Mouse (Mus musculus) neutrophil, adult 5-6 weeks (primary cell): ENCODE data around the gene Ripply2. TPM values are rescaled to one million over a fixed set of nuclear protein-coding genes. Genes with fewer than 3 reads are reported as not detected.

Experiments used
- ATAC-seq: fragments of 151-379, 151-347 bp; 2 replicates; pipeline ENCODE4 v1.8.0; 2017; ENCODE audit warnings: mild to moderate bottlenecking, moderate TSS enrichment; ENCODE audit not compliant: insufficient number of reproducible peaks, poor library complexity, low FRiP score, severe bottlenecking; ENCODE audit errors: extremely low read depth
- total RNA-seq: library from RNA; stranded (forward); fragments of 200-1000 nt; gene quantifications from 2 replicates; pipeline ENCODE4 v1.2.3, GENCODE M21; 2017

The Ripply2 gene
- total RNA-seq, 1 experiment from 2014 or later, result not detected

DNA sequence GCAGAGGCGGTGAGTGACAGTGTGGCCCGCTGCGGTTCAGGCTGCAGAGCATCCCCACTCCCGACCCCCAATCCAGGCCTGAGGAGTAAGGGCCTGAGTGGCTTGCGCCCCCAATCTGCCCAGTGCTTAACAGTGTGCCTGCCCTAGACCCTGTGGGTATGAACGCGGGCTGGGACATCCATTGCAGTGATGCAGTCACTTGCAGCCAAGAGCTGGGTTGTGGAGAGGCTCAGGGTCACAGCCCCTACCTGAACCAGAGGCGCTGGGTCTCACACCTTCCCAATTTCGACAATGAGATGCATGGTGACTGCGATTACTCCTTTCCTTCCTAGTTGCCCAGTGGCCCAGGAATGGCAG is 579 bp downstream of the Ripply2 start:
- no peak for ATAC-seq

DNA sequence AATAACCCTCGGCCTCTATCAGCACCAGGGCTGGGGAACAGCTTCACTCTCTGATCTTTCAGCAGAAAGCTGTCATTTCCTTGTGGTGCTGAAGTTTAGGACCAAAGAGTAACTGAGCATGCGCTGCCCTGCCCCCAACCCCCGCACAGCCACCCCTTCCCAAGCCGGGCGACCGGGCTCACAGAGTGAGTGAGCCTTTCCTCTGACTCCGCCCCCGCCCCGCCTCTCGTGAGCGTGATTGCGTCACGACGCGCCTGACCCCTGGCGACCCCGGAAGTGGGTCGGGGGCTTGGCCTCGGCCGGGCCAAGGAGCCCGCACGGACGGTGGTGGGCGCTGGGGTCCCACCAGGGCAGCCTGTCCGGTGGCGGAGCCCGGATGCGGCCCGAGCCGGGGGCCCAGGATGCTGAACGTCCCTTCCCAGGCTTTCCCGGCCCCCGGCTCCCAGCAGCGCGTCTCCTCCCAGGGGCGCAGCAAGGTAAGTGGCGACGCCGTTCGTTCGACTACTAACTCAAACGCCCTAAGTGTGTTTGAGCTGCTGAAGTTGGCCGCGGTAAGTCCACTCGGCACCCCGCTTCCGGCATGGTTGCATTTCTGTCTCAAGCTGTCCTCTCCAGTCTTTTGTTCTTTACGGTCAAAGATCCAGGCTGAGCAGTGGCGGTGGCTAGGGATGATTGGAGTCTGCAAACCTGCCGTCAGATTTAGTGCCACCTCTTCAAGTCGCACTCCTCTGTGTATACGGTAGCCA is 6.6 kb downstream of the Ripply2 start, which contains the start of gene Cyb5r4:
Gene Cyb5r4 (plus strand): TSS at position 237 of the 746 bp plus-strand sequence.
- ATAC-seq, result peak; percentile 93

DNA sequence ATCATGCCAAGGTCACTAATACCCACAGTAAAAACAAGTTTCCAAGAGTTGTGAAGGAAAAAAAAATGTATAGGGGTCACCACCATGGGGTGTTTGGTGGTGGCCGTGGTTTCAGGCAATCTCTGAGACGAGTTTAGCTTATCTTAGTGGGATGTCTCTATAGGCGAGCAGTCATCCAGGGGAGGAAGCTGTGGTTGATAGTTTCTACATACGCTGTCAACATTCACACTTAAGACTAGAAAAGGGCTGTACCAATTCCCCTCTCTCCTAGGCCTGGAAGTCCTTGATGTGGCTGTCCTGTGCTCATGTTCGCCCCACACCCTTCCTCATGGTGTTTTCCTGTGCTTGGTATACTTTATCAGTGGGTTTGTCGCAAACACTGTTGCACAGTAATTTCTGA is 10.4 kb downstream of the Ripply2 start:
- no peak for ATAC-seq

DNA sequence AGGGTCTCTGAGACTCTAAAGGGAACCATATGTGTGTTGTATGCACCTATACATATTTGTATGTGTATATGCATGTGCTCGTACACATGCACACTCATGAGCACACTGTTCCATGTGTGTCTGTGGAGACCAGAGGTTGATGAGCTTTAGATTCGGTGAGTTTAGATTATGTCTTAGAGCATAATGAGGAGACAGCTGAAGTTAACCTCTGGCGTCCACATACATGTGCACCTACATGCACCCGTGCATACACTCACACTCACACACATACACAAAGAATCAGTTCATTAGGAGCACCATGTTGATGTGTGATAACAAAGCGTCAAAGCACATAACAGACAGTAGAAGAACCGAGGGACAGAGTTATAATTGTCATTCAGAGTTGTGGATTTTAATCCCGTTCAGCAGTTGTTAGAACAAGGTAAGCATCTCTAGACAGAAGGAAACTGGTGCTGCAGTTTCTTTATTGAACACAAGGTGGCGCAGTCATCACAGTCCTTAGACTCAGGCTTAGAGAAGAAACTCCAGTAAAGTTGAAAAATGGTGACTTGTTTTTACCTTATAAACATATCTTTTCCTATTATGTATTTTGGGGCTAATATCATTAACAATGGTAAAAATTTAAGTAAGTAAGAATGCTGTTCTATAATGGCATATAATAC is 12.2 kb downstream of the Ripply2 start:
- ATAC-seq, result peak; percentile 76

DNA sequence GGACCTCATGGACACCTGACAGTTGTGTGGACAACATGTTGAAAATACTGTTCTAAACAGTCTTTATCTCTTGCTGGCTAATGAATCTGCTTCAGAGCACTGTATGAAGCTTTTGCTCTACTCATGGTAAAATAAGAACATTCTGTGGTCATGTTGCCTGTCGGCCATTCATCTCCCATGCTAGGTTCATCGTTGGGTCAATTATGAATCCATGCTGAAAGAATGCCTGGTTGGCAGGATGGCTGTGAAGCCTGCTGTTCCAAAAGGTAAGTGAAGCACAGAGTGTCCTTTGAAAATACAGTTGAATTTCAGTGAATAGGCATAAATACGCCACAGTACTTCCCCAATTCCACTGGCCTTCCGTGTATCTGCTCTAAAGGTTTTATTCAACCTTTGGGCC is 16.9 kb downstream of the Ripply2 start:
- no peak for ATAC-seq

DNA sequence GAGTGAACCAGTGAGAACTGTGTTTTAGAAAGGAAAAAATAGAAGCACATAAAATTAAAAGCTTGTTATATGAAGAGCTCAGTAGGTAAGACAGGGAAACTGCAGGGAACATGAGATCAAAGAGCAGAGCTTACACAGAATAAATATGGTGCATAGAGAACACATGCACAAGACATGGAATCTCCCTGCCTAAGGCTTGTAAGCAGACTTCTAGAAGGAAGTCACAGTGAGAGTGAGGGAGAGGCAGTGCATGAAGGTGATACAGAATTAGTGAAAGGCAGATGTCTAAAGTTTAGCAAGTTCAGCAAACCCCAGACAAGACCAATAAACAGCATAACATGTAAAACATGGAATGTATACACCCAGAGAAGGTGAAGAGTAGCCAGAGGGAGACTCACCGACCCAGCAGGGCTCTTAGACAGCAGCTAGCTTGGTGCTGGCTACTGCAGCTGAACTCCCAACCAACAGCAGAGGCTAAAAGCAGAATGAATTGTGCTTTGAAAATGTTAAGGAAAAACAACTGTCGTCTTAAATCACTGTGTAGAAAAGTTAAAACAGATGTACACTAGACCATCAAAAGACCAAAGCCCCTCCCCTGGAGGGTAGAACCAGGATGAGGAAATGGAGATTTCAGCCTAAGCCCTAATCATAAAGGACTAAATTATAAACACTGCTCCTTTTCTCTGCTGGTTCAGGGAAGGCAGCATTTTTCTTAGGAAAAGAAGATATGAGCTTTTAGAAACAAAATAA is 19.7 kb downstream of the Ripply2 start:
- no peak for ATAC-seq

DNA sequence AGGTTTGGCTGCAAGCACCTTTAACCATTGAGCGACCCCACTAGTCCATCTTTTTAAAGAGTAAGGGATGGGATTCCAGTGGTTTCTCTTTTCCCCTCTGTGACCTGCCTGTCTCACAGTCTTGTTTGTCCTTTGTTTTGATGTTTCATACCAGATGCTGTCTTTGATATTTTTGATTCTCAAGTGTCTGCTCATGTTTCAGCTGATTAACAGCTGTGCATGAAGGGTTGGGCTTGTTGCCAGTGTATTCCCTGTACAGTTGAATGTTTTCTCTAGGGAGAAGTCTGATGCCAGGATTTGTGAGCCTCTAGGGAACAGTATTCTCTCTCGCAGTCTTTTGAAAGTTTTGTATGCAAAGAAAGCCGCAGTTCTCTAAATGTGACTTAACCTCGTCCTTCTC is 34.1 kb downstream of the Ripply2 start:
- no peak for ATAC-seq

DNA sequence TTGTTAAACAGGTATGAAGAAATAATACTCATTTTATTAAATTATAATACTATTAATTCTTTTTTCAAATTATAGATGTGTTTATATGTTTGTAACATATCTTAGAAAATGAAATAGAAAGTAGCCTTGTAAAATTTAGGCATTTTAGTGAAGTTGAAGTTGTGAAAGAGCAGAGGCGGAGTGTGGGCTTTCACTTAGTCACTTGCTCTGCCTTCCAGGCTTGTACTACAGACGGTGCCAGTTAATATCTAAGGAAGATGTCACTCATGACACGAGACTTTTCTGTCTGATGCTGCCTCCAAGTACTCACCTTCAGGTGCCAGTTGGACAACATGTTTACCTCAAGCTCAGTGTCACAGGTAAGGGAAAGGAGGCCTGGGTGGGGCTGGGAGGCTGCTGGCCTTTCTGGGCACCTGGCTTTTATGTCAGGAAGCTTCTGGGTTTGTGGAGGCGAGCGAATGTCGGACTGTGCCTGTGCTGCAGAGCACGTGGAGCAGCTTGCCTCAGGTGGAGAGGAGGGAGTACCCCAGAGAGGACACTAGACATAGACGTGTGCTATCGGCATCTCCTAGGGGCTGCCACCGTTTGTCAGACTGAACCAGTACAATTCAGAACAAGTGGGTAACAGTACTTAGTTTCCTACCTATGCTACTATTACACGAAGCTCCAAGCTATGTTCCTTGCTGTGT is 40.4 kb downstream of the Ripply2 start:
- ATAC-seq, result no peak

DNA sequence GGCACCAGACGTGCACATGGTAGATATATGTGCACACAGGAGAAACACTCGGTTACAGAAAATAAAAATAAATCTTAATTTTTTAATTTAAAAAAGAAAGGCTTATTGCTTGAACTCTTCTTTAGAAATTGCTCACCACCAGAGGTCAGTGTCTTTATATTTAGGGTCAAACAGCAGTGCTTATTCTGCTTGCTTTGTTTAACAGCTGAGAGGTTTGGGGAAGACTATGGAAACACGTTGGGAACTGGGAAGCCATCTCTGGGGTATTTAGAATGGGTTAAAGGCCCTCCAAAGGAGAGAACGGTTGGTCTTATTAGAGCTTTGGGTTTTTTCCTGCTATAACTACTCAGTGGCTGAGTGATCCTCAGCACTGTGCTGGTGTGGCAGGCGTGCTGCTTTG is 47.0 kb downstream of the Ripply2 start:
- no peak for ATAC-seq

DNA sequence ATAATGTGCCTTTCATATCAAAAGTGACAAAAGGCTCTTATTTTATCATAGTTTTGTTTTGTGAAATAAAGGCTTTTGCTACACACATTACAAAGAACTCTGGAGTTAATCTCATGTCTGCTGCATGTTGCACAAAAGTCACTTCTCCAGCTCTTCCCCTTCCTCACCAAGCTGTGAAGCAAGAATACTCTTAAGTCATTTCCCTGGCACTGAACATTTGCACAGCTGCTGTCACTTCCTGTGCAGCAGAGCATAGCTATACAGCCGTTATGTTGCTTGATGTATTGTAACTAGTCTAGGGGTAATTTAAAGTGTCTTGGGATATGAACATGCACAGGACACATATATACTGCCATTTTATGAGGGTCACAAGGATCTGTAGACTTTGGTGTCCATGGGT is 52.8 kb downstream of the Ripply2 start:
- peak; percentile 44; the same call in 1 of the 2 replicates for ATAC-seq

Other genes starting within 250 kb of the Ripply2 start
- not detected in 2 replicates for gene Snap91, start 134.9 kb upstream of the Ripply2 start, total RNA-seq
- 140 and 151 TPM in 2 replicates for gene Cyb5r4, start 6.5 kb downstream of the Ripply2 start, total RNA-seq
- not detected in 2 replicates for gene Mrap2, start 128.8 kb downstream of the Ripply2 start, total RNA-seq
- gene Cep162, start 240.0 kb downstream of the Ripply2 start, total RNA-seq, result 16.6 and 19.1 TPM in 2 replicates